Mouse (Mus musculus) C2C12 (cell line): ENCODE measurements around the gene Ripk3.

ENCODE experiments used
- CEBPB ChIP-seq: IDR thresholded peaks from one replicate; pipeline ENCODE4 v1.6.1; 2011; ENCODE audit warnings: low read depth, mild to moderate bottlenecking, control low read depth, moderate library complexity
- CTCF ChIP-seq: IDR thresholded peaks from one replicate; pipeline ENCODE4 v1.5.1; 2011; ENCODE audit not compliant: control insufficient read depth, insufficient read depth, insufficient read length
- MAX ChIP-seq: IDR thresholded peaks from one replicate; pipeline ENCODE4 v1.6.1; 2011; ENCODE audit warnings: mild to moderate bottlenecking, control low read depth
- MYOD1 ChIP-seq: IDR thresholded peaks from one replicate; pipeline ENCODE4 v1.6.1; 2011; ENCODE audit warnings: low read depth; ENCODE audit not compliant: control insufficient read depth, insufficient read length
- USF1 ChIP-seq: IDR thresholded peaks from one replicate; pipeline ENCODE4 v1.6.1; 2011; ENCODE audit warnings: low read depth, mild to moderate bottlenecking, control low read depth, moderate library complexity

DNA sequence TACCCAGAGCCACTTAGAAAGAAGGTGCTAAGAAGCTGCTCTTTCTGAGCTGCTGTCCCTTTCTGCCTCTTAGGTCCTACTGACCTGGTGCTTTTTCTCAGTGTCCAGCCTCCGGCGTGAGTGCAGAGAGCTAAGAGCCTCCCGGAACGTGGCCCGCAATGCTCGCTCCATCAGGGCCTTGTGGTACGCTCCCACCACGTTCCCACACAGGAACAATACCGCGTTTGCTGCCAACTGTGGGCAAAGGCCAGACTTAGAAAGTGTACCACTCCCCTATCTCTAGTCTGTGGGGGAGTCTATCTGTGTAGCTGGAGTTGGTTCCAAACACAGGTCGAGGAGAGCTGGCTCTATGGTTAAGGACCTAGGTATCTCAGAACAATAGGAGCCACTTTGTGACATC, 7.9 kb downstream of the Ripk3 start:
- TF ChIP-seq MYOD1 (no peak), CTCF (no peak), USF1 (no peak), CEBPB (no peak), MAX (no peak)
